Mouse (Mus musculus): ENCODE data around the gene Stau1. TPM values are rescaled to one million over a fixed set of nuclear protein-coding genes. Genes with fewer than 3 reads are reported as not detected.
"Not testable (repeated sequence)": the region's sequence is repeated elsewhere in the genome, so short reads cannot be mapped to it uniquely, and the experiment has no call there.

Stau1 gene
- total RNA-seq (2021) = 10 to 100 TPM; 42.1 to 47.2 TPM
- long read RNA-seq, experiment 1, transcript Stau1-204 (12 exons, 2,976 nt) = minor isoform, 17 of 100 reads
- long read RNA-seq, experiment 1, transcript Stau1-202 (12 exons, 3,569 nt) = minor isoform, 29 of 100 reads
- long read RNA-seq, experiment 1, transcript Stau1-209 (4 exons, 774 nt) = major isoform, 46 of 100 reads
- long read RNA-seq, experiment 1, partial matches to known transcripts = 1 of 100 reads
- long read RNA-seq, experiment 1, other reads (novel, unspliced or antisense) = 7 of 100 reads
- long read RNA-seq, experiment 2, transcript Stau1-204 (12 exons, 2,976 nt) = minor isoform, 14 of 84 reads
- long read RNA-seq, experiment 2, transcript Stau1-202 (12 exons, 3,569 nt) = minor isoform, 25 of 84 reads
- long read RNA-seq, experiment 2, transcript Stau1-209 (4 exons, 774 nt) = major isoform, 40 of 84 reads
- long read RNA-seq, experiment 2, partial matches to known transcripts = 2 of 84 reads
- long read RNA-seq, experiment 2, other reads (novel, unspliced or antisense) = 3 of 84 reads

- peak; percentile 96 to 97 for DNase-seq
- intact Hi-C loops (cut with DNase I) = loop anchor here (2.0 kb wide), 1 partner anchor 19 kb away; no protein-coding TSS in a partner anchor
These were observed at the start of gene Stau1 for GRCm38 (mm10) chr2:166995796-166996532. Gene Stau1 (minus strand): TSS chr2:166996299.

- no peak for DNase-seq
- intact Hi-C loops (cut with DNase I) = no loop called here
These were observed 47.5 kb upstream of the Stau1 start for GRCm38 (mm10) chr2:167043400-167044121.

DNA sequence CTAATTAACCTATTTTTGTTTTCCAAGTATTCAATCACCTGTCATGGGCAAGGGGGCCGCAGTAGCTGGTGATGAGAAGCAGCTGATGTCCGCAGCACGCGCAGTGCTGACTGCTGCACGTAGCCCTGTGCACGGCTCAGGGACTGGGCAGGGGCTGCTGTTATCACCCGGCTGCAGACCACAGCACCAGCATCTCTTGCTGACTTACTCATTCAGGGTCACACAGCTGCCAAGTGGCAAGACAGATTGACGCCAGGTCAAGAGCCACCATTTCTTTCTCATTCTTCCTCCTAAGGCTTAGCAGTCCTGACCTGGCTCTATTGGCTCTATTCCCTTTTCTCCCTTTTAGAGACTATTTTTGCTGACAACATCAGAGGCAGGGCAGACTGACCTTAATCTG is 43.3 kb upstream of the Stau1 start:
- intact Hi-C loops (cut with DNase I) = no loop called here
- no peak for DNase-seq

- intact Hi-C loops (cut with DNase I) = no loop called here
- no peak for DNase-seq
These were observed 42.6 kb upstream of the Stau1 start for GRCm38 (mm10) chr2:167038716-167039115.

DNA sequence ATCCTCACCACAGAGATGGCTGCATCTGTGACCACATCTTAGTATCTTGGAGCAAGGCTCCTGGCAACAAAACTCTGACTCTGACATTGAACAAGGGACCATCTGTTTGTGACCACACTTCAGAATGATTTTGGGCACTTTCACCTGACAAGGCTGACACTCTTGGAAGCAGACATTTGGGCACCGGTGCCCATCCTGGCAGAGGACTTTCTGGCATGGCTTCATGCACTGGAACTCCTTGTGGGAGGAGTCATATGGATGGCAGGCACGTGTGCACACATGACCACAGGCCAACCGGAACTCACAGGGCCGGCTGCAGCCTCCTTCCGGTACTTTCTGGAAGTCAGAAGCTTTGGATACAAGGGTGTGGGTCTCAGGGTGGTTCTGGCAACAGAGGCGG is 42.2 kb upstream of the Stau1 start:
- intact Hi-C loops (cut with DNase I) = no loop called here
- DNase-seq = no peak

- DNase-seq = no peak
- intact Hi-C loops (cut with DNase I) = no loop called here
These were observed 41.6 kb upstream of the Stau1 start for GRCm38 (mm10) chr2:167037710-167038109.

DNA sequence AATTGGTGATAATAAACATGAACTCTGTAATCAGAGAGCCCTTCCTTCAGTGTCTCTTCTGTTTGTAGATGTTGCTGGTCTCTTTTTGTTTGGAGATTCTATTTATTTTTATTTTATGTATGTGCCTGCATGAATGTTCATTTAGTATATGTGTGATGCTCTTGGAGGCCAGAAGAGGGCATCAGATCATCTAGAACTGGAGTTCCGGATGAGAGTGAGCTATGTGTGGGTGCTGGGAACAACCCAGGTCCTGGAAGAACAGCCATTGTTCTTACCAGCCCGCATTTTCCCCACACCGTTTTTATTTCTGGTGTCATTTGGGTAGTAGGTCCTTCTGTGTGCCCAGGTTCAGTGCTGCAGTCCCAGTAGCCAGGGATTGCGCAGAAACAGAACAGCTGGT is 34.4 kb upstream of the Stau1 start:
- intact Hi-C loops (cut with DNase I) = no loop called here
- no peak for DNase-seq

- intact Hi-C loops (cut with DNase I) = no loop called here
- no peak for DNase-seq
These were observed 32.5 kb upstream of the Stau1 start for GRCm38 (mm10) chr2:167028553-167028952.

DNA sequence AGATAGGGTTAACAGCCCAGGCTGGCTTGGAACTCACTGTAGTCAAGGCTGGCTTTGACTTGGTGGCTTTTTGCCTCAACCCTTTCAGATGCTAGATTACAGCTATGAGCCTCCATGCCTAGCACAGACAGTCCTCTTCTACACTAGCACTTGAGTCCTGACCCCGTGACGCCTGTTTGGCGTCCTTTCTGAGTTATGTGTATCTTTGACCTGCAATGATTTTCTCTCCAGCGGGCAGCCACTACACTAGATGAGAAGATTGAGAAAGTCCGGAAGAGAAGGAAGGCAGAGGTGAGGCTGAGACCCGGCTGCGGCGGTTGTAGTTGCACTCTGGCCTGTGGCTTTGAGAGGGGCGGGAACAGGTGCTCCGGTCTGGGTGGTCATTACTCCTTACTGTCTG is 23.3 kb upstream of the Stau1 start:
- DNase-seq = no peak
- intact Hi-C loops (cut with DNase I) = no loop called here

GRCm38 (mm10) chr2:167015382-167015718 is 19.3 kb upstream of the Stau1 start:
- no peak for DNase-seq
- intact Hi-C loops (cut with DNase I) = no loop called here

DNA sequence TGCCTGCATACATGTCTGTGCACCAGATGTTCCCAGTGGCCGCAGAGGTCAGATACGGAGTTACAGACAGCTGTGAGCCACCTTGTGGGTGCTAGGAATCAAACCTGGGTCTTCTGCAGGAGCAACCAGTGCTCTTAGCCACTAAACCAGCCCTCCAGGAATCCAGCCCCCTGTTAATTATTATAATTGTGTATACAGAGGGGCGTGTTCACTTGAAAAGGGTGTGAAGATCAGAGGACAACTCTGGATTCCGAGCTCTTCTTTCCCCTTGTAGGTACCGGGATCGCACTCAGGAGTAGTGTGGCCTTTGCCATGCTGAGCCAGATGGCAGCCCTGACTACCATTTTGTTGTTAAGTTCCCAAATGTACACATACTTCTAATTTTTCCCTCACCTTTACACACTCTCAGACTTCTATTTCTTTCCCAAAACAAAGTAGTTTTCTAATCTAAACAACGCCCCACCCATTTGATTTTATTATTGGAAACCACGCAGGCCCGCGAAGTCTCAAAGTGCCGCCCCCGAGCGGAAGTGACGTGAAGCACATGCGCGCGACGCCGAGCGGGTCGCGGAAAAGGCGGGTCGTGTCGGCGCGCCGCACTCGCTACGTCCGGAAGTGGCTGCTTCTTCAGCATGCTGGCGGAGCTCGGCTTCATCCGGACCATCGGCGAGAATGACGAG is 18.7 kb upstream of the Stau1 start, which contains the start of gene Ddx27:
TSS of gene Ddx27 (plus strand) at position 492 of the 680 bp plus-strand sequence.
- DNase-seq = peak; percentile 93 to 96
- intact Hi-C loops (cut with DNase I) = no loop called here

DNA sequence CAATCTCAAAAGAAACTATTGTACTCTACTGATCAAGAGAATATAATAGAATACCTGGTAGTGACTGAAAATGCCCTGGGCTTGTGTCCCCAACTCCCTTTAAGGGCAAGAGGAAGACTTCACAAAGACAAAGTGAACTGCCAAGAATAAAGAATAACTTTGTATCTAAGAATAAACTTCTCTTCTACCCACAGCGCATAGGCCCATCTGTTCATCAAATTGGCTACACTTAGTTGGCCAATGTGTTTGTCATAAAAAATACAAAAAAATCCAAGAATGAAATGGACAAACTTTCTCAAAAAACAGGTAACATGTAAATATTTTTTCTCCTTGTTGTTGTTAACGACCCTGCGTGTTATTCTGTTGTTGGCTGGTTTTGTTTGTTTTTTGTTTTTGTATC is 14.4 kb upstream of the Stau1 start:
- DNase-seq = no peak
- intact Hi-C loops (cut with DNase I) = no loop called here

DNA sequence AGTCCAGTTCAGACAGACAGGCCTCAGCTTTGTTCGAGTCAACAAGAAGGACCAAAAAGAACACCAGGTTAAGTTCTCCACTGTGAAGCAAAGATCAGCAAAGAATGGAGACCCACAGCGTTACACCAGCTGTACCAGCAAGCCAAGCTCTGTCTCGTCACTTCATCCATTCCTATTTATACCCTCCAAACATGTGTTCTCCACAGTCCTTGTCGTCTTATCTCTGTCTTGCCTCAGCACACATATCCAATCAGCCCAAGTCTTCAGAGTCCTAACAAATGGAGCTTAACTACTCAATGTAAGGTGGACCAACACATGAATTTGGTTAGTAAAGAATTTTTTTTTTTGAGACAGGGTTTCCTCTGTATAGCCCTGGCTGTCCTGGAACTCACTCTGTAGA is 13.4 kb upstream of the Stau1 start:
- intact Hi-C loops (cut with DNase I) = no loop called here
- no peak for DNase-seq

- intact Hi-C loops (cut with DNase I); DNase-seq: not testable (repeated sequence)
These were observed 11.5 kb upstream of the Stau1 start for GRCm38 (mm10) chr2:167007565-167007964.

GRCm38 (mm10) chr2:167007001-167007491 is 10.9 kb upstream of the Stau1 start:
- no peak for DNase-seq
- intact Hi-C loops (cut with DNase I) = no loop called here

DNA sequence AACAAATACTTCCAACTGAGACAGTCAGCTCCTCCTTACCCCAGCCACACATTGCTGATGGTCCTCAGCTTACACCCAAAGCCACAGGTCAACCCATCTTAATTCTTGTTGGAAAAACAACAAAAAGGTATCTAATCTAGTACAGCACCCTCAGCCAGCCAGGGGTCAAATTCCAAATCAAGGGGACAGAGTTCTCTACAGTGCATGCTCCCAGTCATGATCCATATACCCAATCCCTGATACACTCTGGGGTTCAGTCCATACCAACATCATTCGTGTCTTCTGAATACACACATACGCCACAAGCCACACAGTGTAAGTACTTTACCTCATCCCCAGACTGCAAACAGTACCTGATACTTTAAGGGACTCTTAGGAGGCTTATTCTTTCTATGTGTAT is 10.3 kb upstream of the Stau1 start:
- intact Hi-C loops (cut with DNase I) = no loop called here
- DNase-seq = no peak

DNA sequence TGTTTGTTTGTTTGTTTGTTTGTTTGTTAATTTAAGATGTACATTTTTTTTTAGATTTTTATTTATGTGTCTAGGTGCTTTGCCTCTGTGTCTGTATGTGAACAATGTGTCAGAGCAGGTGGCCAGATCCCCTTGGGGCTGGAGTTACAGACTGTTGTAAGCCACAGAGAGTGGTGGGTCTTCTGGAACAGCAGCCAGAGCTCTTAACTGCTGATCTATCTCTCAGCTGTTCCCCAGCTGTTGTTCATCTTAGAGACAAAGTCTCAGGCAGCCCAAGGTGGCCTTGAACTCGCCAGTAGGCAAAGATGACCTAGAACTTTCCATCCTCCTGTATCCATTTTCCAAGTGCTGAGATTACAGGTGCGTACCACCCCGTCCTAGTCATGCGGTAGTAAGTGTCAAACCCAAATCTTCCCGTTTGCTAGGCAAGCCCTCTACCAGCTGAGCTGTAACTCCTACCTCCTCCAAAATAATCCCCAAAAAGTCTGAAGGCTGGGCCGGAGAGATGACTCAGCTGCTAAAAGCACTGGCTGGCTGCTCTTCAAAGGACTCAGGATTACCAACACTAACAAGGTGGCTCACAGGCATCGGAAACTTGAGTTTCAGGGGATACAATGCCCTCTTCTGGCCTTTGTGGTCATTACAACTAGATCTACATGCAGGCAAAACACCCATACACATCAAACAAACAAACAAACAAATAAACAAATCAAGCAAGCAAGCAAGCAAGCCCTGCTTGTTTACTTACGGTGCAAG is 8.2 kb upstream of the Stau1 start:
- DNase-seq = peak; percentile 53 to 82
- intact Hi-C loops (cut with DNase I) = loop anchor here (1.0 kb wide), 1 partner anchor 48 kb away; no protein-coding TSS in a partner anchor

DNA sequence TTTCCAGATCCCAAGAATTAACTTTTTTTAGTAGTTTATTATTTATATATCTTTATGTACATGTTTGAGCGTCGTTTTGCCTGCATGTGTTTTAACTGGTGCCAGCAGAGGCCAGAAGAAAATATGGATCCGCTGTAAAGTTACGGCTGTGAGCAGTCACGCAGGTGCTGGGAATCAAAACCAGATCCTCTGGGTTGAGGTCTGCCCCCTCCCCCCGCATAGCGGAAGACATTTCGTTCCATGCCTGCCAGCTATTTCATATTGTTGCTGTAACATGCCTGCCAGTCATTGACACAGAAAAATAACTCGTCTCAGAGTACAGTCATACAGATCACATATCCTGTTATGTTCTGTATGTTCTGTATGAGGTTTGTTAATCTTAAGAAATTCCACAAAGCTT is 5.4 kb upstream of the Stau1 start:
- no peak for DNase-seq
- intact Hi-C loops (cut with DNase I) = no loop called here

GRCm38 (mm10) chr2:166996533-166996894 is 415 bp upstream of the Stau1 start:
- intact Hi-C loops (cut with DNase I) = no loop called here
- DNase-seq = no peak

Data from heart, postnatal 14 days (tissue).